Mouse (Mus musculus) hindbrain, embryonic 12.5 days (tissue): ENCODE data around the gene Fbxl16. TPM values are rescaled to one million over a fixed set of nuclear protein-coding genes. Genes with fewer than 3 reads are reported as not detected.

ENCODE experiments used
- ATAC-seq: fragments of 200-750 bp; cut with Nextera tagmentation; 2 replicates; pipeline ENCODE4 v1.8.0; 2017; ENCODE audit warnings: moderate TSS enrichment; ENCODE audit not compliant: low FRiP score
- H3K27ac ChIP-seq: fragments of 300-500 bp; sonication (generic); 2 replicates; pipeline ENCODE4 v1.5.1; 2016; ENCODE audit warnings: mild to moderate bottlenecking
- H3K27me3 ChIP-seq: fragments of 300-500 bp; sonication (generic); 2 replicates; pipeline ENCODE4 v1.6.1; 2016; ENCODE audit warnings: mild to moderate bottlenecking
- H3K36me3 ChIP-seq: fragments of 300-500 bp; sonication (generic); 2 replicates; pipeline ENCODE4 v1.6.1; 2016; ENCODE audit warnings: mild to moderate bottlenecking
- H3K4me1 ChIP-seq: fragments of 300-500 bp; sonication (generic); 2 replicates; pipeline ENCODE4 v1.6.1; 2016
- H3K4me2 ChIP-seq: fragments of 300-500 bp; sonication (generic); replicated peaks from 2 replicates; pipeline ENCODE4 v1.6.1; 2016; ENCODE audit warnings: mild to moderate bottlenecking
- H3K4me3 ChIP-seq: fragments of 300-500 bp; sonication (generic); 2 replicates; pipeline ENCODE4 v1.5.1; 2016; ENCODE audit warnings: mild to moderate bottlenecking
- H3K9ac ChIP-seq: fragments of 300-500 bp; sonication (generic); 2 replicates; pipeline ENCODE4 v1.6.1; 2016; ENCODE audit warnings: mild to moderate bottlenecking, moderate library complexity
- H3K9me3 ChIP-seq: fragments of 300-500 bp; sonication (generic); replicated peaks from 2 replicates; pipeline ENCODE4 v1.6.1; 2016; ENCODE audit warnings: mild to moderate bottlenecking
- WGBS: fragments of 180-500 bp; shearing (Covaris S2); methylation state at CpG from one replicate; pipeline ENCODE4 v1.1.7; 2016; 5-methylcytosine and 5-hydroxymethylcytosine counted together
- polyA plus RNA-seq: library from polyadenylated mRNA; unstranded; fragments of >200 nt; fragmentation: Nextera tagmentation; extraction: Ambion mirVana; gene quantifications from 2 replicates; pipeline ENCODE4 v1.2.1, GENCODE M21; 2016

Fbxl16 gene
- polyA plus RNA-seq, 1 experiment from 2014 or later = 23.5 TPM

DNA sequence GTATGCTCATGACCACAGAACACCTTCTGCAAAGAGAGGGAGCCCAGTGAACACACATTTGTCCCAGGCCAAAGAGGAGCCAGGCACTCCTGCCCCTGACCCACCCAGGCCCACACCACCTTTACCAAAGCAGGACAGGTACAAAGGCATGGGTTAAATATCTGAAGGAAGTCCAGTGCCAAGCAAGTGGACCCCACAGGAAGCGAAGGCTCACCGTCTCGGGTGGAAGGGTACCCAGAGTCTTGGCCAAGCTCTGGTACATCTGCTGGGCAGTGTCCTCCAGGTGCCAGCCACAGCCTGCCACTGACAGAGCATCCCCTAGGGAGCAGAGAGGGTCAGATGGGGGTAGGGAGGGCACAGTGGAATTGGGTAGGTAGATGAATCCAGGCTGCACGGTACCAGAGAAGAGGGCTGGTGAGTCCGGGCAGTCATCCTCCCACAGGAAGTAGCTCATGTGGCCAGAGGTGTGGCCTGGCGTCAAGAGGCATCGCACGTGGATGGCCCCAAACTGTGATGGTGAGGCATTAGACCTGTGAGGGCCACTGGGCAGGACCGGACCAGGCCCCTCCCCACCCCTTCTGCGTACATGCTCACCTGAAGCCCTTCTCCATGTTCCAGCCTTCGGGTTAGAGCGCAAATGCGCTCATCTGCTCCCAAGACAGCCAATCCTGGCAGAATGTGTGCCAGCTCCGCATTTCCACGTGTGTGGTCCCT, 24.9 kb upstream of the Fbxl16 start:
- Histone ChIP-seq H3K9ac (peak overlapping the region; percentile 82), H3K27me3 (no peaks in the 10 kb centered on the region), H3K27ac (no peak overlapping the region), H3K36me3 (peaks cover 63% of the 10 kb centered on the region), H3K4me2 (peak overlapping the region; percentile 79), H3K4me3 (peak overlapping the region; percentile 68), H3K4me1 (peaks cover 23% of the 10 kb centered on the region), H3K9me3 (no peaks in the 10 kb centered on the region)
- WGBS = 84% methylated on average over 15 of the region's 15 CpGs
- ATAC-seq = no peak

DNA sequence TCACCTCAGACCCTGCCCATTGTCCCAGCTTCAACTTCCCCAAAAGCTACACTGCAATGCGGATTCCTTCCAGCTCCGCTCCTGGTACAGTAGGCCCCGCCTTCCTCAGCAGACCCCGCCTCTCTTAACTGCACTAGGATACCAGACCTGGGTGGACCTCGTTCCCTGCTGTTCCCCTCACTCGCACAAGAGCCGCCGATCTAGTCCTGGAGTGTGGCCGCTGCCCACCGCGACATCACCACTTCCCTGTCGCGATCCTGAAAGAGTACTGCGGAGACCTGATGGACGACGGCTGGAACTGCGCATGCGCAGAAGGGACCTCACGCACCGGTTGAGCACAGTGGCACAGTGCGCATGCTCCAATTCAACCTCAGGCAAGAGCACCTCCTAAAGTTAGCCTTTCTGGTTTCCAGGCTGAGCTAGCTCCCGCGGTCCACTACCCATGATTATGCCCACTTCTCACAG, 23.6 kb upstream of the Fbxl16 start, which contains the start of gene Haghl:
TSS of gene Haghl (minus strand) at position 393 of the 465 bp plus-strand sequence.
- under 1% methylated on average over 23 of the region's 23 CpGs for WGBS
- Histone ChIP-seq H3K4me3 (peak within 1 kb of the TSS; percentile 68), H3K9me3 (no peaks in the 10 kb centered on the region), H3K9ac (peak within 1 kb of the TSS; percentile 82), H3K4me1 (peaks cover 23% of the 10 kb centered on the region), H3K36me3 (peaks cover 65% of the 10 kb centered on the region), H3K27ac (peak within 1 kb of the TSS; percentile 93), H3K4me2 (peak within 1 kb of the TSS; percentile 79), H3K27me3 (no peaks in the 10 kb centered on the region)
- ATAC-seq = peak; percentile 77

DNA sequence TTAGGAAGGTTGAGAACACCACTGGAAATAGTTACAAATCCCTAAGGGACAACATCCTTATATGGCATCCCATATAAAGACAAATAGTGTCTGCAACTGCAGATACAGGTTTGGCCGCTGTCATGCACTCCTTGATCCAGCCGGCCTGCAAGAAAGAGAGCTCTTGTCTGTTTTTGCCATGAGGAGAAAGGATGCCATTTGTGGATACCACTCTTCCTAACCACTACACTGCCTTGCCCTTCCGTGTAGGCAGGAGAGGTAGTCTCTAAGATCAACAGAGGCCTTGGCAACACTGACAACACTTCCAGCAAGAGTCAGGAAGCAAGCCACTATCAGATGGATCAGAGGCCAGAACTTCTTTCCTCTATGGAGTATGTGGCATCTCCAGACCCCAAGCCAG, 22.6 kb upstream of the Fbxl16 start, which contains the start of gene Ccdc78:
TSS of gene Ccdc78 (plus strand) at position 301 of the 400 bp plus-strand sequence.
- no peaks in the 10 kb centered on the region for H3K9me3 ChIP-seq
- H3K4me3 ChIP-seq = peak within 1 kb of the TSS; percentile 68
- H3K36me3 ChIP-seq = peaks cover 56% of the 10 kb centered on the region
- peak within 1 kb of the TSS; percentile 93 for H3K27ac ChIP-seq
- peaks cover 32% of the 10 kb centered on the region for H3K4me1 ChIP-seq
- peak within 1 kb of the TSS; percentile 79 for H3K4me2 ChIP-seq
- peak within 1 kb of the TSS; percentile 82; the same call in 1 of the 2 replicates for H3K9ac ChIP-seq
- WGBS = 86% methylated on average over 3 of the region's 3 CpGs
- no peak for ATAC-seq
- no peaks in the 10 kb centered on the region for H3K27me3 ChIP-seq

DNA sequence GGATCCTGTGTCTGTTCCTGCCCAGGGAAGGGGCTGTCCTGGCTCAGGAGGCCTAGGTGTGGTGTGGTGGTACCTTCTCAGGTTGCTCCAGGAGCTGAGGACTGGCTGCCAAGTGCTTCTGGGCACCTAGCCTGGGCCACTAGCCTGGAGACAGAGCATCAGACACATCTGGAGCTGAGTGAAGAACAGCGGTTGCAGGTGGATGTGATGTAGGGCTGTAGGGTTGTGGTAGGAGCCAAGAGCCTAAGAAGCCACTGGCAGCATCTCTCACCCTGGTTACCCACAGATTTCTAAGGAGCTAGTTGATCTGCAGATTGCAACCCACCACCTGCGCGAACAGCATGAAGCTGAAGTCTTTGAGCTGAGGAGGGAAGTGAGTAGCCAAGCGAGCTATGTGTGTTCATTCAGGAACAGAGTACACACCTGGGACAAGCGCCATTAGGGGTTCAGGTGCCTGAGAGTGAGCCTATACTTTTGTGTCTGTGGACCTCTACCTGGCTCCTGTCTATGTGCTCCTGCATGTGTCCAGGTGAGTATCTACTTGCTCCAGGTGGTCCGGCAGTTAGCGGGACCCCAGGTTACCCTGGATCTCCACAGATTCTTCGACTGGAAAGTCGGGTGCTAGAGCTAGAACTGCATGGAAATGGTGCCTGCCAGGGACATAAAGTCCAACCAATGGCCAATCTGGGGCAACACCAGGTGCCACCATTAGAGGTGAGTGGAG, 21.9 kb upstream of the Fbxl16 start:
- no peak overlapping the region for H3K9ac ChIP-seq
- ATAC-seq = no peak
- 93% methylated on average over 9 of the region's 9 CpGs for WGBS
- H3K4me1 ChIP-seq = peaks cover 36% of the 10 kb centered on the region
- no peaks in the 10 kb centered on the region for H3K27me3 ChIP-seq
- no peak overlapping the region for H3K4me2 ChIP-seq
- H3K27ac ChIP-seq = no peak overlapping the region
- no peak overlapping the region for H3K4me3 ChIP-seq
- peaks cover 49% of the 10 kb centered on the region for H3K36me3 ChIP-seq
- H3K9me3 ChIP-seq = no peaks in the 10 kb centered on the region

DNA sequence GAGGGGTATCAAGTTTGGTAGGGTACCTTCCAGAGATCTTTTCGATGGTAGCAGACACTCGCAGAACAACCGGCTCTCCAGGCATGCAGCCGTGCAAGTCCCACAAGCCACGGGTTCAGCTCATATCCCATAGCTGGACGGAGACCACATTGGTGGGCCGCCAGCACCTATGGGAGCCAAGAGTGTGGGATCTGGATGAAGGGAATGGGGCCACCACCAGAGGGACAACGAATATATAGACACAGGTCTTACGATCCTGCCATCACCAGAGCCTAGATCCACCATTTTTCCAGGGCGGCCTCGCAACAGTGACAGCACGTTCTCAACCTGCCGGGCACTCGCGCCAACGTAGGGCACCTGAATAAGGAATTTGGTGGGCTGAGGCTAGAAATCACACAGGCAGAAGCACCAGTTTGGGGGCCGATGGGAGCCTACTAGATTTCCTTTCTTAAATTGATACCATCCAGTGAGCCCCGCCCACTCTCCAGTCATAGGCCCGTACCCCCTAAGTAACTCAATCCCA, 17.5 kb upstream of the Fbxl16 start:
- peaks cover 26% of the 10 kb centered on the region for H3K36me3 ChIP-seq
- H3K27me3 ChIP-seq = no peaks in the 10 kb centered on the region
- H3K9ac ChIP-seq = peak overlapping the region; percentile 83
- ATAC-seq = no peak
- peaks cover 51% of the 10 kb centered on the region for H3K4me1 ChIP-seq
- 29% methylated on average over 19 of the region's 19 CpGs for WGBS
- H3K4me2 ChIP-seq = peak overlapping the region; percentile 89
- no peaks in the 10 kb centered on the region for H3K9me3 ChIP-seq
- peak overlapping the region; percentile 68 for H3K4me3 ChIP-seq
- H3K27ac ChIP-seq = peak overlapping the region; percentile 93

DNA sequence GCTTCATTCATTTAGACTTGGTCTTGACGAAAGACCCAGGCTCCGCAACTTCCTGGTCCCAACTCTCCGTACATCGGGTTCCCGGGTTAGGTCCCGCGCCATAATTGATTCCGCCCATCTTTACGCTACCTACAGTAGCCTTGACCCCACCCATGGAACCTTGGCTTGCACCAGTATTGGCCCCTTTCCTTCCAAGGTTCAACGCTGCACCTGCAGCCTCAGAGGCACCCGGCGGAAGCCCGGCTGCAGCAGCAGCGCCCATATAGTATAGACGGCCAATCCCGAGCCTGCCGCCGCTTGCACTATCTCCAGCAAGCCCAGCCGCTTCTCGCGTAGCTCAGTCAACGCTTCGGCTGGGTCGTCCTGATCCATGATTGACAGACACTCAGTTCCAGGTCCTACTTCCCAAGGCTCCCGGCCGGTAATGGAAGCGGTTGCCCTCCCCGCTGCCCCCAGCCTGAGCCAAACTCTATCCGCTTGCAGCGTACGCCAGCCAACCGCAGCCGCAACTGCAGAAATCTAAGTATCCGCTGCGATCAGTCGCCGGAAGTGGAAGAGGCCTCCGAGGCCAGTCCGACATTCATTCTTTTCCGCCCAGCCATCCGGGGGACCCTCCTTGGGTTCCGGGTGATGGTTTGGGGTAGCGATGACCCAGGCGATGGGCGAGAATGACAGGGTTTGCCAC, 16.9 kb upstream of the Fbxl16 start:
- no peaks in the 10 kb centered on the region for H3K9me3 ChIP-seq
- no peaks in the 10 kb centered on the region for H3K27me3 ChIP-seq
- peaks cover 54% of the 10 kb centered on the region for H3K4me1 ChIP-seq
- under 1% methylated on average over 45 of the region's 45 CpGs for WGBS
- peak overlapping the region; percentile 93 for H3K27ac ChIP-seq
- peak; percentile 26 for ATAC-seq
- peak overlapping the region; percentile 89 for H3K4me2 ChIP-seq
- H3K9ac ChIP-seq = peak overlapping the region; percentile 83
- peak overlapping the region; percentile 68 for H3K4me3 ChIP-seq
- H3K36me3 ChIP-seq = peaks cover 22% of the 10 kb centered on the region

DNA sequence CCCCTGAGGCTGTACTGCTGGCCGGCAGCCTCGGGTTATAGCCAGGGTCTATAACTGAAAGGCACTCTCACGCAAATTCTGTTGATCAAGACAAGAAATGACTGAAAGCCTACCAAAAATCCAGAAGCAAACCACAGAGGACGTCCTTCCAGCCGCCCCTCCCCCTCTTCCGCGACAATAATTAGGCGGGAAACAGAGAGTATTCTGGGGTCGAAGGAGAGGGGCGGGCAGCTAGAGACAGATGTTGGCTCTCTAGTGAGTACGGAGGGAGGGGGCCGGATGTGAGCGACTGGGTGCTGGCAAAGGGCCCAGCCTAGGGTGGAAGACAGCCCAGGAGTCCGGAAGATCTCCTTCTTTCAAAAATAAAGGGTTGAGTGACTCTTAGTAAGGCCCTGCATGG, 16.3 kb upstream of the Fbxl16 start, which contains the start of gene Fam173a:
TSS of gene Fam173a (minus strand) at position 287 of the 400 bp plus-strand sequence.
- WGBS = under 1% methylated on average over 14 of the region's 14 CpGs
- ATAC-seq = peak; percentile 32
- H3K9me3 ChIP-seq = no peaks in the 10 kb centered on the region
- H3K4me1 ChIP-seq = peaks cover 60% of the 10 kb centered on the region
- no peaks in the 10 kb centered on the region for H3K27me3 ChIP-seq
- peak within 1 kb of the TSS; percentile 89 for H3K4me2 ChIP-seq
- peaks cover 16% of the 10 kb centered on the region for H3K36me3 ChIP-seq
- H3K27ac ChIP-seq = peak within 1 kb of the TSS; percentile 93
- peak within 1 kb of the TSS; percentile 83 for H3K9ac ChIP-seq
- H3K4me3 ChIP-seq = peak within 1 kb of the TSS; percentile 68

DNA sequence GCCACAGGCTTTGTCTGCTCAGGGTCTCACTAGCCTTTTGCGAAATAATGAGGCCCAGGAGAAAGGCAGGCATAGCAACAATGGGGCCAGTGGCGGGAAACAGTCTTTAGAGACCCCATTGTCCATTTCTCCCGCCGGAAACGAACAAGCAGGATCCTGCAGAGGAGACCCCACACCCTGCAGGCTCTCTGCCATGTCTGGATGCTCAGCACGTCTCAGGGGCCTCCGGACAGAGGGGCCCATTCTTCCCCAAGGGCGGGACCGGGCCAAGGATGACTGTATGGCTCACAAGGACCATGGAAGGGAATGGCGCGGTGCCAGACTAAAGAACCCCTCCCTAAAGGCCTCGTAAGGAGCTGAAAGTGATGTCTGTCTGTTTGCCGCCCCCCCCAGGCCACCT, 14.7 kb upstream of the Fbxl16 start:
- peak overlapping the region; percentile 93 for H3K27ac ChIP-seq
- H3K9ac ChIP-seq = no peak overlapping the region
- H3K4me2 ChIP-seq = peak overlapping the region; percentile 92
- no peaks in the 10 kb centered on the region for H3K27me3 ChIP-seq
- H3K4me3 ChIP-seq = 0 out of 2 replicates have a peak overlapping the region, but pooled peaks have one; percentile 3
- H3K9me3 ChIP-seq = no peaks in the 10 kb centered on the region
- WGBS = 30% methylated on average over 13 of the region's 13 CpGs
- H3K4me1 ChIP-seq = peaks cover 61% of the 10 kb centered on the region
- H3K36me3 ChIP-seq = peaks cover 8% of the 10 kb centered on the region; the same call in 1 of the 2 replicates
- ATAC-seq = peak; percentile 44

DNA sequence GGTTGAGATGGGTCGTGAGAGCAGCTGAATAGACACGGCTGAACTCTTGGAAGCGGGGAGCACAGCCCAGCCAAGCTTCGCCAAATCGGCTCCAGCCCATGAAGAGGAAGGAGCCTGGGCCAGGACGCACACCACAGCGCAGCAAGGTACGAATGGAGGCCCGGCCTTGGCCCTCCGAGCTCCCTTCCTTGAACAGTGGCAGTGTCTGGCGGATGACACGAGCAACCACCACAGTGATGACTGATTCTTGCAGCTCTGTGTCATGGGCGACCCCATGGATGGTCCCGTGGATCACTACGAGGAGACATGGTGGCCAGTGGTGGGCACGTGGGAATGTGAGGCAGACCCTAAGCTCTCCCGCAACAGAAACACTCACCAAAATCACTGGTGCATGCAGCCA, 13.9 kb upstream of the Fbxl16 start:
- Histone ChIP-seq H3K36me3 (no peaks in the 10 kb centered on the region), H3K4me3 (peak overlapping the region; percentile 76), H3K27me3 (no peaks in the 10 kb centered on the region), H3K4me2 (peak overlapping the region; percentile 92), H3K4me1 (peaks cover 61% of the 10 kb centered on the region), H3K9me3 (no peaks in the 10 kb centered on the region), H3K27ac (peak overlapping the region; percentile 93), H3K9ac (peak overlapping the region; percentile 73)
- WGBS = 39% methylated on average over 17 of the region's 17 CpGs
- no peak for ATAC-seq

DNA sequence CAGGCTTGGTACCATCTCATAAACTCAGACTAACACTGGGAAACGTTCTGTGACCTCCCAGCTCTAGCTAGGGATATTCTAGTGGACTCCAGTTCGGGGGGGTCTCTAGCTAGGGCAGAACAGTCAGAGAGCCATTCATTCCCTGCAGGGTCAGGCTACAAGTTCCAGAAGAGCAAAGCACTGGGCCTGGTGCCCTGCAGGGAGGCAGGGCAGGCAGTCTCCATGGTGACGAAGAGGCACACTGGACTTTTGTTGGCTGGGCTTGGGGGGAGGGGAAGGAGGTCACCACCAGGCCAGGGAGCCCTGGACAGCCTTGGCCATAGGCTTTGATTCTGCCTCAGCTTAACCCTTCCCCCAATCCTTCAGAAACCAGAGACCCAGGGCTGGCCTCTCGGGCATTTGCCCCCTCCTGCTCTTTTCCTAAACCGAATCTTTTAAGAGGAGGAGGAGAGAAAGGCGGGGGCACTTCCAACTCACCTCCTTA, 13.2 kb upstream of the Fbxl16 start, which contains the start of gene AC134908.4:
TSS of gene AC134908.4 (minus strand) at position 51 of the 484 bp plus-strand sequence.
- WGBS = 4% methylated on average over 6 of the region's 6 CpGs
- Histone ChIP-seq H3K9me3 (no peaks in the 10 kb centered on the region), H3K27ac (peak within 1 kb of the TSS; percentile 93), H3K4me1 (peaks cover 58% of the 10 kb centered on the region), H3K9ac (peak within 1 kb of the TSS; percentile 73), H3K4me3 (peak within 1 kb of the TSS; percentile 76), H3K27me3 (no peaks in the 10 kb centered on the region), H3K36me3 (no peaks in the 10 kb centered on the region), H3K4me2 (peak within 1 kb of the TSS; percentile 92)
- no peak for ATAC-seq

DNA sequence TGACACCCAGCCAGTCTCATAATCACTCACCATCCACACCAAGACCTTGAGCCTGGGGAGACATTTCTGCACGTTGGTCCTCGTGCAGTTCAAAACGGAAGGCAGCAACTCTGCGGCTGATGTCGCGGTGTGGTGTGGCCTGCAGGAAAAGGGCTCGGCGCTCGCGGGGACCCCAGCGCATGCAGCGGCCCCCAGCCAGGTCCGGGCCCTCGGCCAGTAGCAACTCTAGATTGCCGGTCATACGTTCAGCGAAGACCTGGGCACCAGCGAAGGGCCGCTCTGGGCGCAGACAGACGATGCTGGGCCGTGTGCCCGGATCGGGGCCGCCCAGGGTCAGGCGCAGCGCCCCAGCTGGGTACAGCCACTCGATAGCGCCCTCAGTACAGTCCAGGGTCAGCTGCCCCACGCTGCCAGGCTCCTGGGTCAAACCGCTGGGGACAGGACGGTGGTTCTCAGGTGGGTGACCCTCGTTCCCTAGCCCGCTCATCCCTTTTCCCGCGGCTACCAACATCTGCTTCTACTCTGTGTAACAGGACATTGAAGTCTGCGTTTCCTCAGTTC, 12.6 kb upstream of the Fbxl16 start:
- H3K9ac ChIP-seq = peak overlapping the region; percentile 73
- H3K4me1 ChIP-seq = peaks cover 53% of the 10 kb centered on the region
- H3K36me3 ChIP-seq = no peaks in the 10 kb centered on the region
- H3K27me3 ChIP-seq = no peaks in the 10 kb centered on the region
- peak overlapping the region; percentile 76 for H3K4me3 ChIP-seq
- H3K9me3 ChIP-seq = no peaks in the 10 kb centered on the region
- H3K27ac ChIP-seq = peak overlapping the region; percentile 93
- ATAC-seq = no peak
- peak overlapping the region; percentile 92 for H3K4me2 ChIP-seq
- WGBS = 1% methylated on average over 37 of the region's 37 CpGs
